Mouse (Mus musculus) liver, embryonic 14.5 days (tissue): ENCODE data around the gene Hydin.

Experiments
- CTCF ChIP-seq: IDR thresholded peaks from 2 replicates; pipeline ENCODE4 v1.5.1; 2016; ENCODE audit warnings: antibody characterized with exemption, low read depth, control low read depth
- EP300 ChIP-seq: IDR thresholded peaks from 2 replicates; pipeline ENCODE4 v1.6.1; 2016; ENCODE audit warnings: antibody characterized with exemption, low read depth

- TF ChIP-seq CTCF (no peak), EP300 (no peak)
Observed at GRCm38 (mm10) chr8:110491118-110491517, 224.3 kb downstream of the Hydin start.
